Mouse (Mus musculus) bone marrow macrophage, adult 2 months (primary cell): ENCODE results near the gene Selenoh.

Source experiments
- CTCF ChIP-seq: IDR thresholded peaks from 2 replicates; pipeline ENCODE4 v1.5.1; 2012; ENCODE audit warnings: low read depth, mild to moderate bottlenecking, low read length, moderate library complexity
- POLR2A ChIP-seq: IDR thresholded peaks from 2 replicates; pipeline ENCODE4 v1.6.1; 2012; ENCODE audit warnings: mild to moderate bottlenecking, low read depth, low read length, borderline replicate concordance

DNA sequence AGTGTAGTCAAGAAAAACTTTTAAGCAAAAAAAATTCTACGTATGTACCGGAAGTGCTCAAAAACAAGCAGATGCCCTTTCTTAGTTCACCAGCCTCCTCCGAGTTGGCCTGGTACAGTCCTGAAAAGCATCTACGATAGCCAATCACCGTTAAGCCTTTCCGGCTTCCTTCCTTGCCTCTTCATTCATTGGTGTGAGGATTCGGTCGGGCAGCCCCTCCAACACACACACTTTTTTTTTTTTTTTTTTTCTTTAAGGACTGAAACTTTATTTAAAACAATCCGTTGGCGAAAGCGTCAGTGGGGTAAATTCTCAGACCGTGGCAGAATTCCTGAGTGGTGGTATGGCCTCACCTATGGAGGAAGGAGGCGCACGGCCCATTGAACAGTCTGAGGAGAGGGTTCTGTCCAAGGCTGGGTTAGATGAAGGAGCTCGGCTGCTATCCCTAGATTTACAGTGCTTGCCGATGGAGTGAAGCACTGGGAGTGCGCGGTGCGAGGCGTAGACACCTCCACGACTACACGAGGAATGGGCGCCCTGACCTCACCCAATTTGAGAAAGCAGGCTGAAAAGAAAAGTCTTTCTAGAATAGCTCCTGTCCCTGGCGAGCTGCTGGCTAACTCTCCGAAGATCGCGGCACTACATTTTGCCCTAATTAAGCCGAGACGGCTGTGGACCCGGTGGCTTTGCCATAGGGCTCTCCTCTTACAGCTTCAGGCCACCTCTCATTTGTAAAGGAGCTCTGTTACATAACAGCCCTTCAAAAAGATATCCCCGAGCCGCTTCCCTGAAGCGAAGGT is 45.2 kb upstream of the Selenoh start:
- no peak for TF ChIP-seq CTCF
- no peak for TF ChIP-seq POLR2A
